Mouse (Mus musculus) liver, adult 2 months (tissue): ENCODE data around the gene Ndufc1.
A peak's percentile ranks its signal among the peaks of the same experiment; 100 is the strongest.

Experiments
- CTCF ChIP-seq: fragments of 200-500 bp; IDR thresholded peaks from 2 replicates; pipeline ENCODE4 v1.5.1; 2011; ENCODE audit warnings: low read depth, low read length, control low read depth
- POLR2A ChIP-seq: fragments of 200-500 bp; IDR thresholded peaks from 2 replicates; pipeline ENCODE4 v1.6.1; 2011; ENCODE audit warnings: low read length, control low read depth; ENCODE audit not compliant: insufficient read depth; ENCODE audit errors: extremely low read depth

DNA sequence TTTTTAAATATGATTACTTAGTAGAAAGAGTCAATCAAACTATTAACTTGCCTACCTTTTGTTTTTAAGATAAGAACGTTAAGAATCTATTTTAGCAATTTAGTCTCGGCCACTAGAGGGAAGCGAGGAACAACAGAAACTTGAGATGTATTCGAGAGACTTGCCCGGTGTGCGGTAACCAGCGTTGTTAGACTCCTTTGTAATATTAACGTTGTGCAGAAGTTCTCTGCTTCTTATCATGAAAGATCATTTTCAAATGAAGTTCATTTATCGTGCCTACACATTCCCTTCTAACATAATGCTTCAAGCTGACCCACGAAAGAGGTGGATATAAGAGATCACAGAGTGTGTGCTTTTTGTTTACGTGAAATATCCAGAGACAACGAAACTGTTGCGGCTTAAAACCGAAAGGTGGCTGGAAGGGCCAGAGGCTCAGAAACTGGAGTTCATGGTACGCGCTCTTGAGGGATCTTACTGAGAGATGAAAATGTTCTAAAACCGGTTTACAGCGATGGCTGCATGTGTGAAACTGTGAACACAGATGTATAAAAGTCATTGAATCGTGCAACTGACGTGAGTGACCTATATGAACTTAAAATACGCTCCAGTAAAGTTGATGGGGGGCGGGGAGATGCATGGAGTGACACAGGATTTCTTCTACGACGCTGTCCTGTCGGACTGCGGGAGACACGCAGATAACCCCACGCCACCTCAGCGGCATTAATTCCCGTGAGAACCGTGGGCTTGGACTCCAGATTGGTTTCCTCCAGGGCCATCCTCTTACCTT lies 30.7 kb downstream of the Ndufc1 start:
- no peak for TF ChIP-seq POLR2A
- TF ChIP-seq CTCF: peak; percentile 9; the same call in 1 of the 2 replicates
